Mouse (Mus musculus) B cell, adult (primary cell): ENCODE data around the gene Tbr1. TPM values are rescaled to one million over a fixed set of nuclear protein-coding genes. Genes with fewer than 3 reads are reported as not detected.

Experiments
- total RNA-seq: library from RNA; stranded (reverse); gene quantifications from 4 replicates; pipeline ENCODE4 v1.2.4, GENCODE M21; 2023; ENCODE audit not compliant: inconsistent age

Tbr1 gene
- total RNA-seq, result 0.90 to 2.0 TPM (median 1.5 TPM) in 4 replicates

DNA sequence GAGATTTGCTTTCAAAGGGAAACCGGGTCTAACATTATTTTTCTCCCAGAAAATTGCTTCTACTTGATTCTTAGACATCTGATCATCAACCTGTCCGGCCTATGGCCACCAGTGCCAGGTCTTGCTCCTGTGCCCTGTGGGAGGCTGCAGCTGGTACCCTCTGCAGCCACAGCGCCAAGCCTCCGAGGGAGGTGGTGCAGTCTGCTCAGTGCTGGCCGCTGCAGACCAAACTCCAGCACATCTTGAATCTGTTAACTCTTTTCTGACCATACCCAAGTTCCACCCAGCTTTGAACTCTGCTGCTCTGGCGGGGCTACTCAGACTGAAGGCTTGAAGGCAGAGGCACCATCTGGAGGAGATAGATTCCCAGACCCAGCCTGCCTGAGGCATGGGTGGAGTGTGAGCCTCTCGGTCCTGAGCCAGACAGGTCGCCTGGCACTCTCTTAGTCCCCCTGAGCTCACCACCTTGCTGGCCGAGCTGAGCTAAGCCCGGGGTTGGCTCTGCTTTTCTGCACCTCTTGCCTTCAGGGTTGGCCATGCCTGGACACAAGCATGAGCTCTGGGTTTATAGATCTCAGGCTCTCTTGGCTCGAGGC is at the start of gene Tbr1:
Gene Tbr1 (plus strand): TSS at position 275 of the 596 bp plus-strand sequence.

Other genes starting within 250 kb of the Tbr1 start
- gene Tank, start 224.3 kb upstream of the Tbr1 start, total RNA-seq, result 96.8 to 114 TPM (median 103 TPM) in 4 replicates
- 75.2 to 86.1 TPM (median 83.7 TPM) in 4 replicates for gene Psmd14, start 91.2 kb upstream of the Tbr1 start, total RNA-seq
- gene Slc4a10, start 243.5 kb downstream of the Tbr1 start, total RNA-seq, result not detected in 4 replicates